Mouse (Mus musculus) embryonic stem cell, embryonic (primary cell): ENCODE data around the gene Cldn10.

Experiments
- CTCF ChIA-PET, 4 experiments: fragments of 300-600 bp in 2 of 4; fragments of 350-600 bp in 2 of 4; sonication (Branson Sonifier 250); formaldehyde crosslinking; loops; one replicate each; lab custom pipeline; 2022; ENCODE audit warnings: inconsistent platforms in 2 of 4; lab: Charles Lee
- POLR2A ChIA-PET, 4 experiments: fragments of 300-600 bp in 2 of 4; fragments of 350-600 bp in 2 of 4; sonication (Branson Sonifier 250); formaldehyde crosslinking; loops; one replicate each; lab custom pipeline; 2022; ENCODE audit warnings: antibody characterized with exemption in 4 of 4, inconsistent platforms in 1 of 4; lab: Charles Lee

Cldn10 gene

GRCm38 (mm10) chr14:118838556-118839120, 50.9 kb downstream of the Cldn10 start:
- ChIA-PET CTCF (interaction anchor here in 1 of 4 experiments (0.7 kb wide), 1 partner anchor 15 kb away, joined by 3 read pairs; no protein-coding TSS in a partner anchor), POLR2A (interaction anchor here in 1 of 4 experiments (1.1 kb wide), 1 partner anchor 11 kb away, joined by 3 read pairs; no protein-coding TSS in a partner anchor)

- ChIA-PET POLR2A (no interaction called here), CTCF (no interaction called here)
These were observed 51.7 kb downstream of the Cldn10 start for GRCm38 (mm10) chr14:118839416-118839815.

DNA sequence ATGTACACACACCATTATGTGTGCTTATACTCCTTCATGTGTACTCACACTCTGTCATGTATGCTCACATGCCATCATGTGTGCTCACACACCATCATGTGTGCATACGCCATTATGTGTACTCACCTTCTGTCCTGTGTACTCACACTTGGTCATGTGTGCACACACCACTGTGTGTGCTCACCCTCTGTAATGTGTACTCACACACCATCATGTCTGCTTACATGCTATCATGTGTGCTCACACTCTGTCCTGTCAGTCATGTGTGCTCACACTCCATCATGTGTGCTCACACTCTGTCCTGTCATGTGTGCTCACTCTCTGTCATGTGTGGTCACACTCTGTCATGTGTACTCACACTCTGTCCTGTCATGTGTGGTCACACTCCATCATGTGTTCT, 52.3 kb downstream of the Cldn10 start:
- ChIA-PET POLR2A (no interaction called here), CTCF (no interaction called here)

- ChIA-PET POLR2A (no interaction called here), CTCF (no interaction called here)
These were observed 54.6 kb downstream of the Cldn10 start for GRCm38 (mm10) chr14:118842353-118842752.

- ChIA-PET CTCF (no interaction called here), POLR2A (interaction anchor here in 1 of 4 experiments (0.6 kb wide), 1 partner anchor 87 kb away, joined by 3 read pairs; no protein-coding TSS in a partner anchor)
These were observed 59.1 kb downstream of the Cldn10 start for GRCm38 (mm10) chr14:118846834-118847233.

DNA sequence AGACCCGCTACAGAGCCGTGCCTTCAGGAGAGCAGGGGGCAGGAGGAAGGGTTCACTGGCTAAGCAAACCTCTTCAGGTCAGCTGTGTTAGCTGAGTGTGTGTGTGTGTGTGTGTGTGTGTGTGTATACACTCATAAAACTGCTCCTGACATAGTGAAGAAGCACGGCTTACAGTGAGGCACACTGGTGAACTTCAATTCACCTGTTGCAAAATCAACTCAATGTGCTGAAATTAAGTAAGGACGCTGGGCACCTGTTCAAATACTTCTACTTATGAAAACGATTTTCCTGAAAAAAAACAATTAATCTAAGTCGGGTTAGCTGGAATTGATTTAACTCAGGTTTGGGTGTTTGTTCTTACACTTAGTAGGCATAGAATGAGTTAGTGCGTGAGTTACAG, 60.5 kb downstream of the Cldn10 start:
- ChIA-PET POLR2A (interaction anchor here in 2 of 4 experiments (0.6 kb wide), 2 partner anchors 18 to 71 kb away, joined by 3 read pairs; no protein-coding TSS in a partner anchor), CTCF (no interaction called here)

DNA sequence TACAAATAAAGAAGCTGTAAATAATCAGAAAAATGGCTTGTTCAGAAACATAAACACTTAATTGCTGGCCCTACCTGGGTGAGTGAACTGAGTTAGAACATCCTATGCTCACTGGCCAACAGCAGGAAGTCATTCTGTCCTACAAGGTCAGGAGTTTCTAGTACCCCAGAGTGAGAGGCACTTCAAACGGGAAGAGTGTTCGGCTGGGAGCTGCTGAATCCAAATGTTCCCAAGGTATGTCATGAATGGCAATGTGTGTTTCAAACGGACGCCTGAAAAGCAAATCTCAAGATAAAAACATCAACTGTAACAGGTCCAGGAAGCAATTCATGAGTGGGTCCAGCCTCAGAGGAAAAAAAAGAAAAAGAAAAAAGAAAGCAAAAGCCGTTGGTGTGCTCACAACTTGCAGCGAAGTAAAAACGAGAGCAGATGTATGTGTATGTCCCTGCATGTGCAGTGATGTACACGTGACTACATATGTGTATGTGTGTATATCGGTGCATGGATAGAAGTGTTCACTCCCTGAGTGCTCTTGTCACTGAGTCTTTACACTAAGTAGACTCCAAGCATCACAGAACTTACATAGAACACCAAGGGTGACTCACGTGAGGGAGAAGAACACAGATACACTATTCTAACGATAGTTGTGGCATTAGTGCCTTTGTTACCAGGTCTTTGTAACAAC, 62.4 kb downstream of the Cldn10 start:
- CTCF ChIA-PET = interaction anchor here in 2 of 4 experiments (0.6 to 1.0 kb wide), 2 partner anchors 30 to 50 kb away, joined by 3 read pairs; no protein-coding TSS in a partner anchor
- POLR2A ChIA-PET = interaction anchor here in 1 of 4 experiments (0.5 kb wide), 1 partner anchor 24 kb away, joined by 3 read pairs; no protein-coding TSS in a partner anchor

- POLR2A ChIA-PET = no interaction called here
- CTCF ChIA-PET = interaction anchor here in 2 of 4 experiments (0.6 to 1.0 kb wide), 2 partner anchors 31 to 50 kb away, joined by 3 read pairs; no protein-coding TSS in a partner anchor
These were observed 63.0 kb downstream of the Cldn10 start for GRCm38 (mm10) chr14:118850696-118851035.

DNA sequence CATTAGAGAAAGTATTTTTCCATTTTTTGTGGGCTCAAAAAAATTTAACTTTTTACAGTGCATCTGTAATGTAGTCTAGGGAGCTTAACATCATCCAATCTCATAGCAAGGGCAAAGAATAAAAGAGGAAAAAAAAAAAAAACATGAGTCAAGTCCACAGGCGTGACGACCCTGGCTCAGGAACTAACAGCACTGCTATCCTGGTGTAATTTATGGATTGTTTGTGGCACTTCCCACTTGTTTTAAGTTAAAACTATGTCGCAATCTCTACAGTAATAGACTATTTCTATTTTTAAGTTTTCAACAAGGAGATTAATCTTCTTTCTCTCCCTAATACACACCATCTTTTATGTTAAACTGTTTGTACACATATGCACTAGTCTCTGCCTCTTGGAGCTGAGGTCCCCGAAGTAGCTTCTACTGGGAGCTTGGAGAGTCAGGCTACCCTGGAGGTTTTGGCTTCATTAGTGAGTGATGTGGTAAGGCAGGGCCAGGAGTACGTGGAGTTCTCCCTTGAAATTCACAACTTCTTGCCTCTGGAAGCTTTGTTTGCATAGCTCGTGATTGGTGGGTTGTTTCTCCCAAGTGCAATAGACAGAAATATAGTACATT, 63.9 kb downstream of the Cldn10 start:
- CTCF ChIA-PET = interaction anchor here in 2 of 4 experiments (0.6 kb wide), 2 partner anchors 36 to 656 kb away, joined by 3 read pairs; no protein-coding TSS in a partner anchor
- POLR2A ChIA-PET = interaction anchor here in 1 of 4 experiments (1.3 kb wide), 1 partner anchor 47 kb away, joined by 3 read pairs; no protein-coding TSS in a partner anchor

DNA sequence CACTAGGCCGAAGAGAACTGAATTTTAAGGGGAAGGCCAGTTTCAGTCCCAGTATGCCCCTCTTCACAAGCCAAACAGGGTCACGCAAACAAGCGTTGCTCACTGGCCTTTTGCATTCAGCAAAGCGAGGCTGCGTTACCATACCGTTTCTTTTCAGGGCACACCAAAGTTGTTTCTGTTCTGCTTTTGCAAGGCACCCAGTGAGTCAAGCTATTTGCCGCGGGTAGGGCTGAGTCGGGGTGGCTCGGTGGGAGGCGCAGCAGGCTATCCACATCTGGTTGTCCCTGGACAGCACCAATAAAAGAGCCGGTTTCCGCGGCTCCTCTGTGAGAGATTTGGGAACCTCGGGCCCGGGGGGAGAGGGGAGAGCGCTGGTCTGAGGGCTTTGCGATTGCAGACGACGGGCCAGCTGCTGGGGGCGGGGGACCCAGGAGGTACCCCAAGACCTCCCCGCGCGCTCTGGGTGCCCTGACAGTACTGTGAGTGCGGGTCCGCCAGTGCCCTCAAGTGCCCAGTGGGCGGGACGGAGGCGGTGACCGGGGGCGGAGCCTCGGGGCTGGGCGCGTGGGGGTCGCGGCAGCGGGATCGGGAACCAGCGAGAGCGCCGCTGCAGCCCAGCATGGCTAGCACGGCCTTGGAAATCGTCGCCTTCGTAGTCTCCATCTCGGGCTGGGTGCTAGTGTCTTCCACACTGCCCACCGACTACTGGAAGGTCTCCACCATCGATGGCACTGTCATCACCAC, 66.8 kb downstream of the Cldn10 start:
- CTCF ChIA-PET = interaction anchor here in 3 of 4 experiments (0.5 to 1.1 kb wide), 3 partner anchors 48 to 469 kb away, joined by 3 to 4 read pairs (median 3); no protein-coding TSS in a partner anchor
- POLR2A ChIA-PET = interaction anchor here in 1 of 4 experiments (1.8 kb wide), 1 partner anchor 15 kb away, joined by 5 read pairs; no protein-coding TSS in a partner anchor

DNA sequence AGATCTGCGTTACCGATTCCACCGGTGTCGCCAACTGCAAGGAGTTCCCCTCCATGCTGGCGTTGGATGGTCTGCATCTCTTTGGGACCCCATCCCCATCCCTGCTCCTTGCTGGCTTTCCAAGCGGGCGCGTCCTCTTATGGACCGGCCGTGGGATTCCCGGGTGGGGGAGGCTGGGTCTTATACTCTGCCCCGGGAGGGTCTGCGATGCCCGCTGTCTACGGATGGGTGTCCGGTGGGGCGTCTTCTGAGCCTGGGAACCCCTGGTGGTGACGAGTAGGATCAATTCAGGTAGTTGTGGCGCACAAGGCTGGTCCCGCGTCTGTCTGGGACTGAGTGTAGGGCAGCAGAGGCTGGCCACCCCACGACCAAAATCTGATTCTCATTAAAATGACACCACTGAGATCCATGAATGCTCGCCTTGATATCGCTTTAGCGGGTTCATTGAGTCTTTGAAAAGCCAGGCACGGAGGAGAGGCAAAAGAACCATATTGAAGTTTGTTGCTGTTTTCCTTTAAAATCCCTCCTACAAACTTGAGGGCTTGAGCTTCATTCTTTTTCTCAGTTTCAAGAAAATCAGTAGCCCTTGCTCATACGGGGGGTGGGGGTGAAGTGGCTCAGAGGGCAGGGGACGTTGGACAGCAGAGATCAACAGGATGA, 67.6 kb downstream of the Cldn10 start:
- ChIA-PET POLR2A (interaction anchor here in 1 of 4 experiments (0.6 to 1.9 kb wide), 3 partner anchors 11 to 46 kb away, joined by 3 to 7 read pairs (median 5); no protein-coding TSS in a partner anchor), CTCF (interaction anchor here in 1 of 4 experiments (1.1 kb wide), 1 partner anchor 64 kb away, joined by 3 read pairs; no protein-coding TSS in a partner anchor)

DNA sequence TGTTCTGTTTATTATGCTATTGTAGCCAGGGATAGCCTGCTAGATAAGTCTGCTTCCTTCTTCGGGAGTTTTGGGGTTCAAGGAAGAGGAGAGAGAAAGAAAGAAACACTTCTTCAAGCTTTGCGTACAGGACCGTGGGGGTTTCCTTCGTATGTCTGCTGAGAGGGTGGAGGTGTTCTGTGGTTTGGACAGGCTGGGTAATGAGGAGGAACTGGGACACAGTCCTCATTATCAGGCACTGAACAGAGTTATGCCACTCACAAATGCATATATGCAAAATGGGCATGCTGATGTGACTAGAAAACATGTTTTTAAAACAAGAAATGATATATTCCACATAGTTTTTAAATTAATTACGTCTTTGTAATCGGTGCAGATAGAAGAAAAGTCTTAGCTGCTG, 68.9 kb downstream of the Cldn10 start:
- ChIA-PET POLR2A (interaction anchor here in 1 of 4 experiments (1.1 to 1.9 kb wide), 2 partner anchors 10 to 22 kb away, joined by 3 to 7 read pairs; no protein-coding TSS in a partner anchor), CTCF (interaction anchor here in 2 of 4 experiments (0.9 to 1.1 kb wide), 2 partner anchors 37 to 44 kb away, joined by 3 to 4 read pairs; no protein-coding TSS in a partner anchor)

DNA sequence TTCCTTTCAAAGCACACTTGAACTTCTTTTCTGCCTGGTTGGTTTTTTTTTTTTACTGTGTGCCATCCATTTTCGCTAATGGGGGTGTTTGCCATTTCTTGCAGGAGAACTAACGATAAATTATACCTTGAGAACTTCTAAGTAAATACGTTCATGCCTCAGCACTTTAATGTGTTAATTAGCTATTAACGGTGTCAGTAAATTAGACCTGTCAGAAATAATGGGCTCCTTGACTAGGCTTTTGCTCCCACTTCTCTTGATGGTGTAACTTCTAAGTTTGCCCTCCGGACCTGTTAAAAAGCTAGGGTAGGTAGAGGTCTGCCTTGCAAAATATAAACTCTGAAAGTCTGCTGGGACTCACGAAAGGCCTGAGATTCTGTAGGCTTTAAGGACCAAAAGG, 70.6 kb downstream of the Cldn10 start:
- ChIA-PET POLR2A (interaction anchor here in 1 of 4 experiments (1.2 kb wide), 1 partner anchor 74 kb away, joined by 4 read pairs; no protein-coding TSS in a partner anchor), CTCF (interaction anchor here in 1 of 4 experiments (0.6 kb wide), 1 partner anchor 37 kb away, joined by 4 read pairs; no protein-coding TSS in a partner anchor)

- CTCF ChIA-PET = no interaction called here
- POLR2A ChIA-PET = interaction anchor here in 1 of 4 experiments (0.5 to 1.5 kb wide), 5 partner anchors 9 to 155 kb away, joined by 3 to 6 read pairs (median 4); no protein-coding TSS in a partner anchor
These were observed 74.5 kb downstream of the Cldn10 start for GRCm38 (mm10) chr14:118862253-118862652.

- POLR2A ChIA-PET = interaction anchor here in 2 of 4 experiments (0.6 to 1.0 kb wide), 2 partner anchors 14 to 68 kb away, joined by 3 to 4 read pairs; no protein-coding TSS in a partner anchor
- CTCF ChIA-PET = no interaction called here
These were observed 77.2 kb downstream of the Cldn10 start for GRCm38 (mm10) chr14:118864905-118865304.

- CTCF ChIA-PET = interaction anchor here in 1 of 4 experiments (1.0 kb wide), 1 partner anchor 46 kb away, joined by 3 read pairs; no protein-coding TSS in a partner anchor
- POLR2A ChIA-PET = interaction anchor here in 1 of 4 experiments (1.0 to 1.9 kb wide), 2 partner anchors 10 to 18 kb away, joined by 3 to 7 read pairs; no protein-coding TSS in a partner anchor
These were observed 78.5 kb downstream of the Cldn10 start for GRCm38 (mm10) chr14:118866014-118866811.
